Mouse (Mus musculus) kidney, adult 2 months (tissue): ENCODE measurements around the gene Npc1l1. TPM values are rescaled to one million over a fixed set of nuclear protein-coding genes. Genes with fewer than 3 reads are reported as not detected.

ENCODE experiments used
- DNase-seq: peaks from one replicate; pipeline ENCODE4 v3.0.0; 2021
- H3K27ac ChIP-seq: fragments of 200-500 bp; 2 replicates; pipeline ENCODE4 v1.5.1; 2012; ENCODE audit warnings: low read depth, low read length, control low read depth, inconsistent platforms; ENCODE audit not compliant: insufficient read depth
- H3K27me3 ChIP-seq: fragments of 200-500 bp; replicated peaks from 2 replicates; pipeline ENCODE4 v1.6.1; 2012; ENCODE audit warnings: mild to moderate bottlenecking, moderate library complexity, low read length, inconsistent platforms; ENCODE audit not compliant: control insufficient read depth, insufficient read depth
- H3K36me3 ChIP-seq: fragments of 200-500 bp; 2 replicates; pipeline ENCODE4 v1.6.1; 2012; ENCODE audit warnings: mild to moderate bottlenecking, moderate library complexity, low read length, inconsistent platforms; ENCODE audit not compliant: control insufficient read depth, insufficient read depth
- H3K4me1 ChIP-seq: fragments of 200-500 bp; 2 replicates; pipeline ENCODE4 v1.6.1; 2011; ENCODE audit warnings: low read length; ENCODE audit not compliant: control insufficient read depth, insufficient read depth
- H3K4me3 ChIP-seq: fragments of 200-500 bp; 2 replicates; pipeline ENCODE4 v1.5.1; 2011; ENCODE audit warnings: mild to moderate bottlenecking, low read depth, low read length, control low read depth; ENCODE audit not compliant: insufficient read depth
- CTCF ChIP-seq: fragments of 200-500 bp; conservative IDR thresholded peaks from 2 replicates; pipeline ENCODE4 v1.5.1; 2011; ENCODE audit warnings: low read depth, mild to moderate bottlenecking, control low read depth, low read length, moderate library complexity, mixed read lengths; ENCODE audit not compliant: insufficient read depth, insufficient read length
- POLR2A ChIP-seq: fragments of 200-500 bp; IDR thresholded peaks from one replicate; pipeline ENCODE4 v1.6.1; 2011; ENCODE audit warnings: low read depth, low read length, control low read depth
- WGBS: fragments of 180-500 bp; shearing (Covaris S2); methylation state at CpG from one replicate; pipeline ENCODE4 v1.1.7; 2018; 5-methylcytosine and 5-hydroxymethylcytosine counted together
- polyA plus RNA-seq: library from polyadenylated mRNA; depleted of rRNA; stranded (reverse); fragments of >200 nt; gene quantifications from 2 replicates; pipeline ENCODE4 v1.2.3, GENCODE M21; 2012

Npc1l1 gene
- polyA plus RNA-seq, 1 experiment, result 0.06 TPM

GRCm38 (mm10) chr11:6175506-6175905 lies 54.4 kb downstream of the Npc1l1 start:
- 31% methylated on average over 1 of the region's 1 CpGs for WGBS
- no peaks in the 10 kb centered on the region for H3K36me3 ChIP-seq
- DNase-seq, result no peak
- H3K27ac ChIP-seq, result no peak overlapping the region
- TF ChIP-seq CTCF, result no peak
- TF ChIP-seq POLR2A, result no peak
- no peaks in the 10 kb centered on the region for H3K27me3 ChIP-seq
- peaks cover 5% of the 10 kb centered on the region; the same call in 1 of the 2 replicates for H3K4me1 ChIP-seq
- no peak overlapping the region for H3K4me3 ChIP-seq

GRCm38 (mm10) chr11:6174719-6175118 lies 55.2 kb downstream of the Npc1l1 start:
- no peak for DNase-seq
- H3K27me3 ChIP-seq, result no peaks in the 10 kb centered on the region
- H3K4me1 ChIP-seq, result peaks cover 5% of the 10 kb centered on the region; the same call in 1 of the 2 replicates
- 31% methylated on average over 7 of the region's 7 CpGs for WGBS
- H3K27ac ChIP-seq, result no peak overlapping the region
- H3K4me3 ChIP-seq, result no peak overlapping the region
- H3K36me3 ChIP-seq, result no peaks in the 10 kb centered on the region
- no peak for TF ChIP-seq CTCF
- no peak for TF ChIP-seq POLR2A

- 79% methylated on average over 2 of the region's 2 CpGs for WGBS
- Histone ChIP-seq H3K27me3 (no peaks in the 10 kb centered on the region), H3K4me3 (no peak overlapping the region), H3K27ac (no peak overlapping the region), H3K4me1 (no peaks in the 10 kb centered on the region), H3K36me3 (no peaks in the 10 kb centered on the region)
- DNase-seq, result no peak
- no peak for TF ChIP-seq POLR2A
- no peak for TF ChIP-seq CTCF
Observed at GRCm38 (mm10) chr11:6169041-6169663, 60.8 kb downstream of the Npc1l1 start.

- no peaks in the 10 kb centered on the region for H3K36me3 ChIP-seq
- DNase-seq, result no peak
- no peak overlapping the region for H3K4me3 ChIP-seq
- TF ChIP-seq CTCF (no peak), POLR2A (no peak)
- no peak overlapping the region for H3K27ac ChIP-seq
- 90% methylated on average over 12 of the region's 12 CpGs for WGBS
- H3K4me1 ChIP-seq, result peaks cover 2% of the 10 kb centered on the region; the same call in 1 of the 2 replicates
- H3K27me3 ChIP-seq, result no peaks in the 10 kb centered on the region
Observed at GRCm38 (mm10) chr11:6166351-6166750, 63.6 kb downstream of the Npc1l1 start.

GRCm38 (mm10) chr11:6165391-6166081 lies 64.4 kb downstream of the Npc1l1 start:
- TF ChIP-seq POLR2A (no peak), CTCF (no peak)
- no peak overlapping the region for H3K4me3 ChIP-seq
- DNase-seq, result no peak
- H3K4me1 ChIP-seq, result peaks cover 2% of the 10 kb centered on the region
- 92% methylated on average over 7 of the region's 7 CpGs for WGBS
- no peak overlapping the region for H3K27ac ChIP-seq
- H3K27me3 ChIP-seq, result no peaks in the 10 kb centered on the region
- H3K36me3 ChIP-seq, result no peaks in the 10 kb centered on the region

GRCm38 (mm10) chr11:6164781-6165180 lies 65.2 kb downstream of the Npc1l1 start:
- Histone ChIP-seq H3K27ac (no peak overlapping the region), H3K4me1 (peaks cover 5% of the 10 kb centered on the region), H3K27me3 (no peaks in the 10 kb centered on the region), H3K36me3 (no peaks in the 10 kb centered on the region), H3K4me3 (no peak overlapping the region)
- no peak for TF ChIP-seq POLR2A
- no peak for TF ChIP-seq CTCF
- 97% methylated on average over 7 of the region's 7 CpGs for WGBS
- DNase-seq, result no peak

- TF ChIP-seq POLR2A (no peak), CTCF (no peak)
- Histone ChIP-seq H3K4me1 (peaks cover 5% of the 10 kb centered on the region), H3K27ac (no peak overlapping the region), H3K27me3 (no peaks in the 10 kb centered on the region), H3K36me3 (no peaks in the 10 kb centered on the region), H3K4me3 (no peak overlapping the region)
- no peak for DNase-seq
- 88% methylated on average over 12 of the region's 12 CpGs for WGBS
Observed at GRCm38 (mm10) chr11:6163706-6164105, 66.2 kb downstream of the Npc1l1 start.
